Mouse (Mus musculus): ENCODE measurements around the gene Xirp1. TPM values are rescaled to one million over a fixed set of nuclear protein-coding genes. Genes with fewer than 3 reads are reported as not detected.

Gene Xirp1
- polyA plus RNA-seq, 1 experiment from 2014 or later: 0.13 TPM

GRCm38 (mm10) chr9:119969811-119970210 is 53.6 kb downstream of the Xirp1 start:
- DNase-seq (peak; percentile 38), ATAC-seq (peak; percentile 80)
- Histone ChIP-seq H3K4me3 (ENCODE audit: low read depth, low read length) (no peak overlapping the region), H3K27ac (ENCODE audit: low read depth) (peak overlapping the region; percentile 84), H3K27me3 (ENCODE audit: insufficient read depth, low read length) (no peaks in the 10 kb centered on the region), H3K9ac (replicated peaks) (peak overlapping the region; percentile 16; the same call in 1 of the 2 replicates), H3K4me1 (ENCODE audit: insufficient read depth) (peaks cover 19% of the 10 kb centered on the region), H3K36me3 (replicated peaks; ENCODE audit: insufficient read depth, low read length) (peaks cover 36% of the 10 kb centered on the region), H3K9me3 (ENCODE audit: low read length) (no peaks in the 10 kb centered on the region), H3K4me2 (ENCODE audit: low read depth, low read length) (no peak overlapping the region)
- TF ChIP-seq EP300 (IDR thresholded peaks at IDR 0.05; ENCODE audit: low read depth): peak; percentile 47
- no peak for TF ChIP-seq CTCF (IDR thresholded peaks at IDR 0.05; ENCODE audit: low read depth)
- 50% methylated on average over 7 of the region's 7 CpGs for WGBS (ENCODE audit: insufficient replicate concordance)

GRCm38 (mm10) chr9:119966221-119966910 is 57.0 kb downstream of the Xirp1 start:
- H3K4me3 ChIP-seq (ENCODE audit: low read depth, low read length): no peak overlapping the region
- TF ChIP-seq EP300 (IDR thresholded peaks at IDR 0.05; ENCODE audit: low read depth): no peak
- TF ChIP-seq CTCF (IDR thresholded peaks at IDR 0.05; ENCODE audit: low read depth): no peak
- H3K27ac ChIP-seq (ENCODE audit: low read depth): no peak overlapping the region
- 89% methylated on average over 26 of the region's 26 CpGs for WGBS (ENCODE audit: insufficient replicate concordance)
- no peak overlapping the region for H3K9ac ChIP-seq (replicated peaks)
- peaks cover 2% of the 10 kb centered on the region for H3K36me3 ChIP-seq (replicated peaks; ENCODE audit: insufficient read depth, low read length)
- peaks cover 31% of the 10 kb centered on the region for H3K4me1 ChIP-seq (ENCODE audit: insufficient read depth)
- ATAC-seq: no peak
- H3K27me3 ChIP-seq (ENCODE audit: insufficient read depth, low read length): no peaks in the 10 kb centered on the region
- no peak overlapping the region for H3K4me2 ChIP-seq (ENCODE audit: low read depth, low read length)
- no peak for DNase-seq
- no peaks in the 10 kb centered on the region for H3K9me3 ChIP-seq (ENCODE audit: low read length)

- Histone ChIP-seq H3K27me3 (ENCODE audit: insufficient read depth, low read length) (no peaks in the 10 kb centered on the region), H3K4me3 (ENCODE audit: low read depth, low read length) (no peak overlapping the region), H3K9me3 (ENCODE audit: low read length) (no peaks in the 10 kb centered on the region), H3K27ac (ENCODE audit: low read depth) (no peak overlapping the region), H3K36me3 (replicated peaks; ENCODE audit: insufficient read depth, low read length) (no peaks in the 10 kb centered on the region), H3K9ac (replicated peaks) (no peak overlapping the region), H3K4me2 (ENCODE audit: low read depth, low read length) (no peak overlapping the region), H3K4me1 (ENCODE audit: insufficient read depth) (peaks cover 22% of the 10 kb centered on the region)
- DNase-seq (no peak), ATAC-seq (no peak)
- WGBS (ENCODE audit: insufficient replicate concordance): 66% methylated on average over 3 of the region's 3 CpGs
- TF ChIP-seq EP300 (IDR thresholded peaks at IDR 0.05; ENCODE audit: low read depth) (no peak), CTCF (IDR thresholded peaks at IDR 0.05; ENCODE audit: low read depth) (no peak)
Observed at GRCm38 (mm10) chr9:119965186-119965585, 58.2 kb downstream of the Xirp1 start.

GRCm38 (mm10) chr9:119964206-119964605 is 59.2 kb downstream of the Xirp1 start:
- no peaks in the 10 kb centered on the region for H3K9me3 ChIP-seq (ENCODE audit: low read length)
- 46% methylated on average over 3 of the region's 3 CpGs for WGBS (ENCODE audit: insufficient replicate concordance)
- peaks cover 17% of the 10 kb centered on the region for H3K4me1 ChIP-seq (ENCODE audit: insufficient read depth)
- no peaks in the 10 kb centered on the region for H3K27me3 ChIP-seq (ENCODE audit: insufficient read depth, low read length)
- DNase-seq (no peak), ATAC-seq (no peak)
- TF ChIP-seq CTCF (IDR thresholded peaks at IDR 0.05; ENCODE audit: low read depth) (no peak), EP300 (IDR thresholded peaks at IDR 0.05; ENCODE audit: low read depth) (peak; percentile 39; the same call in 1 of the 2 replicates)
- no peak overlapping the region for H3K4me2 ChIP-seq (ENCODE audit: low read depth, low read length)
- no peak overlapping the region for H3K9ac ChIP-seq (replicated peaks)
- H3K36me3 ChIP-seq (replicated peaks; ENCODE audit: insufficient read depth, low read length): no peaks in the 10 kb centered on the region
- H3K4me3 ChIP-seq (ENCODE audit: low read depth, low read length): no peak overlapping the region
- peak overlapping the region; percentile 64 for H3K27ac ChIP-seq (ENCODE audit: low read depth)

Other genes starting within 250 kb of the Xirp1 start
- gene Scn11a, start 198.1 kb downstream of the Xirp1 start, polyA plus RNA-seq (2015; fragmentation: Nextera tagmentation; extraction: Ambion mirVana): not detected in 2 replicates
- 9.8 and 13.9 TPM in 2 replicates for gene Wdr48, start 128.7 kb downstream of the Xirp1 start, polyA plus RNA-seq (2015; fragmentation: Nextera tagmentation; extraction: Ambion mirVana)
- gene Gorasp1, start 86.0 kb downstream of the Xirp1 start, polyA plus RNA-seq (2015; fragmentation: Nextera tagmentation; extraction: Ambion mirVana): 6.8 and 8.8 TPM in 2 replicates
- 0.09 and 0.22 TPM in 2 replicates for gene Ttc21a, start 86.0 kb downstream of the Xirp1 start, polyA plus RNA-seq (2015; fragmentation: Nextera tagmentation; extraction: Ambion mirVana)
- gene Csrnp1, start 38.9 kb downstream of the Xirp1 start, polyA plus RNA-seq (2015; fragmentation: Nextera tagmentation; extraction: Ambion mirVana): 2.9 and 3.4 TPM in 2 replicates
- gene Cx3cr1, start 46.3 kb upstream of the Xirp1 start, polyA plus RNA-seq (2015; fragmentation: Nextera tagmentation; extraction: Ambion mirVana): 1.8 and 2.2 TPM in 2 replicates
- not detected in 2 replicates for gene Ccr8, start 68.5 kb upstream of the Xirp1 start, polyA plus RNA-seq (2015; fragmentation: Nextera tagmentation; extraction: Ambion mirVana)
- 44.8 and 48.9 TPM in 2 replicates for gene Slc25a38, start 86.8 kb upstream of the Xirp1 start, polyA plus RNA-seq (2015; fragmentation: Nextera tagmentation; extraction: Ambion mirVana)
- gene Rpsa, start 104.1 kb upstream of the Xirp1 start, polyA plus RNA-seq (2015; fragmentation: Nextera tagmentation; extraction: Ambion mirVana): 681 and 692 TPM in 2 replicates
- gene Mobp, start 126.1 kb upstream of the Xirp1 start, polyA plus RNA-seq (2015; fragmentation: Nextera tagmentation; extraction: Ambion mirVana): not detected in 2 replicates